Mouse (Mus musculus) lung, adult 2 months (tissue): ENCODE results near the gene Sulf2. TPM values are rescaled to one million over a fixed set of nuclear protein-coding genes. Genes with fewer than 3 reads are reported as not detected.

Source experiments
- DNase-seq: peaks from one replicate; pipeline ENCODE4 v3.0.0; 2022
- H3K4me1 ChIP-seq: fragments of 200-500 bp; 2 replicates; pipeline ENCODE4 v1.6.1; 2011; ENCODE audit warnings: low read length; ENCODE audit not compliant: control insufficient read depth, insufficient read depth
- H3K4me3 ChIP-seq: fragments of 200-500 bp; replicated peaks from 2 replicates; pipeline ENCODE3; 2011; ENCODE audit warnings: low read depth, mild to moderate bottlenecking, control low read depth, low read length; ENCODE audit errors: extremely low read depth
- CTCF ChIP-seq: fragments of 200-500 bp; IDR thresholded peaks from 2 replicates; pipeline ENCODE4 v1.5.1; 2011; ENCODE audit warnings: mild to moderate bottlenecking, low read length, control low read depth; ENCODE audit not compliant: insufficient read depth
- POLR2A ChIP-seq: fragments of 200-500 bp; IDR thresholded peaks from 2 replicates; pipeline ENCODE4 v1.6.1; 2011; ENCODE audit warnings: low read depth, mild to moderate bottlenecking, control low read depth, low read length, borderline replicate concordance; ENCODE audit errors: extremely low read depth
- WGBS: fragments of 180-500 bp; shearing (Covaris S2); methylation state at CpG from one replicate; pipeline ENCODE4 v1.1.7; 2018; 5-methylcytosine and 5-hydroxymethylcytosine counted together
- polyA plus RNA-seq: library from polyadenylated mRNA; depleted of rRNA; stranded (reverse); fragments of >200 nt; gene quantifications from 2 replicates; pipeline ENCODE4 v1.2.3, GENCODE M21; 2012; rRNA removed

Gene Sulf2
- polyA plus RNA-seq, 1 experiment: 37.6 TPM

- 3% methylated on average over 13 of the region's 13 CpGs for WGBS
- peak; percentile 36 for DNase-seq
- peaks cover 35% of the 10 kb centered on the region for H3K4me1 ChIP-seq
- H3K4me3 ChIP-seq: peak overlapping the region; percentile 25
- TF ChIP-seq CTCF: no peak
- TF ChIP-seq POLR2A: no peak
Observed at GRCm38 (mm10) chr2:166030256-166030995, 125.0 kb downstream of the Sulf2 start.

GRCm38 (mm10) chr2:166029232-166029631 is 126.2 kb downstream of the Sulf2 start:
- peaks cover 37% of the 10 kb centered on the region for H3K4me1 ChIP-seq
- TF ChIP-seq POLR2A: no peak
- TF ChIP-seq CTCF: no peak
- no peak overlapping the region for H3K4me3 ChIP-seq
- 25% methylated on average over 4 of the region's 4 CpGs for WGBS
- no peak for DNase-seq

- DNase-seq: no peak
- H3K4me1 ChIP-seq: peaks cover 39% of the 10 kb centered on the region
- TF ChIP-seq CTCF: no peak
- no peak for TF ChIP-seq POLR2A
- no peak overlapping the region for H3K4me3 ChIP-seq
- WGBS: 59% methylated on average over 3 of the region's 3 CpGs
Observed at GRCm38 (mm10) chr2:166027834-166028233, 127.6 kb downstream of the Sulf2 start.

GRCm38 (mm10) chr2:166025943-166026342 is 129.5 kb downstream of the Sulf2 start:
- DNase-seq: no peak
- WGBS: 41% methylated on average over 5 of the region's 5 CpGs
- Histone ChIP-seq H3K4me3 (no peak overlapping the region), H3K4me1 (peaks cover 43% of the 10 kb centered on the region)
- no peak for TF ChIP-seq POLR2A
- TF ChIP-seq CTCF: no peak

GRCm38 (mm10) chr2:166024621-166025020 is 130.8 kb downstream of the Sulf2 start:
- H3K4me3 ChIP-seq: no peak overlapping the region
- no peak for TF ChIP-seq CTCF
- TF ChIP-seq POLR2A: no peak
- H3K4me1 ChIP-seq: peaks cover 41% of the 10 kb centered on the region
- 70% methylated on average over 4 of the region's 4 CpGs for WGBS
- DNase-seq: no peak

- no peak for DNase-seq
- TF ChIP-seq POLR2A (no peak), CTCF (no peak)
- Histone ChIP-seq H3K4me3 (no peak overlapping the region), H3K4me1 (peaks cover 39% of the 10 kb centered on the region)
- 61% methylated on average over 3 of the region's 3 CpGs for WGBS
Observed at GRCm38 (mm10) chr2:166024079-166024478, 131.4 kb downstream of the Sulf2 start.

Other genes with a start within 250 kb of the Sulf2 start
- 35.3 and 40.3 TPM in 2 replicates for gene Ncoa3, start 163.0 kb downstream of the Sulf2 start, polyA plus RNA-seq